Mouse (Mus musculus): Measurements from ENCODE around the gene Ankrd13d. TPM values are rescaled to one million over a fixed set of nuclear protein-coding genes. Genes with fewer than 3 reads are reported as not detected.
A peak's percentile ranks its signal among the peaks of the same experiment; 100 is the strongest.

Ankrd13d gene
- polyA plus RNA-seq, 1 experiment from 2014 or later, result 7.5 TPM

DNA sequence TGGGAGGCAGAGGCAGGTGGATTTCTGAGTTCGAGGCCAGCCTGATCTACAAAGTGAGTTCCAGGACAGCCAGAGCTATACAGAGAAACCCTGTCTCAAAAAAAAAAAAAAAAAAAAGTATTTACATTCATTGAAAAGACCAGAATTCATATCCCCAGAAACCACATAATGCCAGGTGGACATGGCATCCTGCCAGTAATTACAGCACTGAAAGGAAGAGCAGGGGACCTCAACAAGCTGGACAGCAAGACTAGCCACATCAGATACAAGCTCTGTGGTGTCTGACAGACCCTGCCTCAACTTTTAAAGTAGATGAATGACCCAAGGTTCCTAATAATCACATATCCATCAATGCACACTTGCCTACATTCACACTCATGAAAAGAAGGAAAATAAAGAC is 38.7 kb upstream of the Ankrd13d start:
- WGBS, result 100% methylated on average over 1 of the region's 1 CpGs
- Histone ChIP-seq H3K4me1 (ENCODE audit: control insufficient read depth, insufficient read depth, low read length) (no peaks in the 10 kb centered on the region), H3K27me3 (ENCODE audit: control insufficient read depth, insufficient read depth, low read length) (no peaks in the 10 kb centered on the region), H3K4me2 (ENCODE audit: low read depth, severe bottlenecking) (no peak overlapping the region), H3K27ac (replicated peaks; ENCODE audit: low read depth, low read length) (no peak overlapping the region), H3K9me3 (ENCODE audit: control insufficient read depth, low read length) (no peaks in the 10 kb centered on the region), H3K4me3 (ENCODE audit: low read depth, low read length) (no peak overlapping the region), H3K9ac (ENCODE audit: low read length) (no peak overlapping the region), H3K36me3 (ENCODE audit: control insufficient read depth, insufficient read depth, low read length) (peaks cover 44% of the 10 kb centered on the region)
- ATAC-seq (ENCODE audit: insufficient number of reproducible peaks, low FRiP score, low TSS enrichment, low read depth) (no peak), DNase-seq (ENCODE audit: low spot score) (no peak)

- H3K27me3 ChIP-seq (ENCODE audit: control insufficient read depth, insufficient read depth, low read length), result no peaks in the 10 kb centered on the region
- no peak overlapping the region for H3K4me2 ChIP-seq (ENCODE audit: low read depth, severe bottlenecking)
- no peak for ATAC-seq (ENCODE audit: insufficient number of reproducible peaks, low FRiP score, low TSS enrichment, low read depth)
- no peaks in the 10 kb centered on the region for H3K9me3 ChIP-seq (ENCODE audit: control insufficient read depth, low read length)
- peaks cover 39% of the 10 kb centered on the region for H3K36me3 ChIP-seq (ENCODE audit: control insufficient read depth, insufficient read depth, low read length)
- no peak for DNase-seq (ENCODE audit: low spot score)
- no peak overlapping the region for H3K4me3 ChIP-seq (ENCODE audit: low read depth, low read length)
- no peak overlapping the region for H3K27ac ChIP-seq (replicated peaks; ENCODE audit: low read depth, low read length)
- WGBS, result 90% methylated on average over 4 of the region's 4 CpGs
- no peak overlapping the region for H3K9ac ChIP-seq (ENCODE audit: low read length)
- no peaks in the 10 kb centered on the region for H3K4me1 ChIP-seq (ENCODE audit: control insufficient read depth, insufficient read depth, low read length)
Observed at GRCm38 (mm10) chr19:4319272-4319671, 36.3 kb upstream of the Ankrd13d start.

- Histone ChIP-seq H3K9me3 (ENCODE audit: control insufficient read depth, low read length) (no peaks in the 10 kb centered on the region), H3K4me1 (ENCODE audit: control insufficient read depth, insufficient read depth, low read length) (no peaks in the 10 kb centered on the region), H3K27me3 (ENCODE audit: control insufficient read depth, insufficient read depth, low read length) (no peaks in the 10 kb centered on the region), H3K4me3 (ENCODE audit: low read depth, low read length) (no peak overlapping the region), H3K9ac (ENCODE audit: low read length) (no peak overlapping the region), H3K4me2 (ENCODE audit: low read depth, severe bottlenecking) (no peak overlapping the region), H3K27ac (replicated peaks; ENCODE audit: low read depth, low read length) (no peak overlapping the region), H3K36me3 (ENCODE audit: control insufficient read depth, insufficient read depth, low read length) (peaks cover 31% of the 10 kb centered on the region)
- 83% methylated on average over 3 of the region's 3 CpGs for WGBS
- DNase-seq (ENCODE audit: low spot score) (no peak), ATAC-seq (ENCODE audit: insufficient number of reproducible peaks, low FRiP score, low TSS enrichment, low read depth) (no peak)
Observed at GRCm38 (mm10) chr19:4317181-4317580, 34.2 kb upstream of the Ankrd13d start.

DNA sequence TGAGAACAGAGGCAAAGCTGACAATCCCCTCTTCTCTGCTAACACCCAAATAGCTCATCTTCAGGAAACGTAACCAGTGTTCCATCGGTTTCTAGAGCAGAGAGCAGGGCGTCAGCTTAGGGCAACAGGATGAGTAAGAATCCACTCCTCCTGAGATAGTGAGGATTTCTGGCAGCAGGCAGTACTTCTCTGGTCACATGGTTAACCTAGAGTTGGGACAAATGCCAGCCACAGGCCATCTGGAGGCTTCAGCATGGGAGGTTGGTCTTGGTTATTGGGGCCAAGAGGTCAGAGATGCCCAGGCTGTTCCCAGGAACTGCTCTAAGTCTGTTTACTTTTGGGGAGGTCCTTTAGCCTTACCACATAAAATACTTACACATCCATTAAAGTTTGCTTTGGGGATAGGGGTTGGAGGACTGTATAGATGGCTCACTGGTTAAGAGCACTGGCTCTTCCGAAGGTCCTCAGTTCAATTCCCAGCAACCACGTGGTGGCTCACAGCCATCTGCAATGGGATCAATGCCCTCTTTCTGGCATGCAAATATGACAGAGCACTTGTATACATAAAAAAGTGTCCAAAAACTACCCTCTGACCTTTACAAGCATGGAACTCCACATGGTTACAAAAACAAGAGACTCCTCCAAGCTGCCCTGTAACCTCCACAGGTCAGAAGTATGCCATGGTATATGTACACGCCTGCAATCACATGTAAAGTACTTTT is 32.4 kb upstream of the Ankrd13d start:
- H3K27me3 ChIP-seq (ENCODE audit: control insufficient read depth, insufficient read depth, low read length), result no peaks in the 10 kb centered on the region
- DNase-seq (ENCODE audit: low spot score), result no peak
- H3K36me3 ChIP-seq (ENCODE audit: control insufficient read depth, insufficient read depth, low read length), result peaks cover 18% of the 10 kb centered on the region
- no peak overlapping the region for H3K9ac ChIP-seq (ENCODE audit: low read length)
- H3K4me2 ChIP-seq (ENCODE audit: low read depth, severe bottlenecking), result no peak overlapping the region
- no peaks in the 10 kb centered on the region for H3K4me1 ChIP-seq (ENCODE audit: control insufficient read depth, insufficient read depth, low read length)
- WGBS, result 75% methylated on average over 6 of the region's 6 CpGs
- no peak overlapping the region for H3K4me3 ChIP-seq (ENCODE audit: low read depth, low read length)
- no peak for ATAC-seq (ENCODE audit: insufficient number of reproducible peaks, low FRiP score, low TSS enrichment, low read depth)
- H3K9me3 ChIP-seq (ENCODE audit: control insufficient read depth, low read length), result no peaks in the 10 kb centered on the region
- H3K27ac ChIP-seq (replicated peaks; ENCODE audit: low read depth, low read length), result no peak overlapping the region

GRCm38 (mm10) chr19:4309776-4310185 is 26.8 kb upstream of the Ankrd13d start:
- ATAC-seq (ENCODE audit: insufficient number of reproducible peaks, low FRiP score, low TSS enrichment, low read depth) (no peak; the same call in 1 of the 2 replicates), DNase-seq (ENCODE audit: low spot score) (peak; percentile 62)
- peaks cover 5% of the 10 kb centered on the region for H3K4me1 ChIP-seq (ENCODE audit: control insufficient read depth, insufficient read depth, low read length)
- no peaks in the 10 kb centered on the region for H3K36me3 ChIP-seq (ENCODE audit: control insufficient read depth, insufficient read depth, low read length)
- H3K27me3 ChIP-seq (ENCODE audit: control insufficient read depth, insufficient read depth, low read length), result no peaks in the 10 kb centered on the region
- no peak overlapping the region for H3K9ac ChIP-seq (ENCODE audit: low read length)
- no peak overlapping the region for H3K27ac ChIP-seq (replicated peaks; ENCODE audit: low read depth, low read length)
- H3K4me3 ChIP-seq (ENCODE audit: low read depth, low read length), result no peak overlapping the region
- H3K4me2 ChIP-seq (ENCODE audit: low read depth, severe bottlenecking), result no peak overlapping the region
- no peaks in the 10 kb centered on the region for H3K9me3 ChIP-seq (ENCODE audit: control insufficient read depth, low read length)

DNA sequence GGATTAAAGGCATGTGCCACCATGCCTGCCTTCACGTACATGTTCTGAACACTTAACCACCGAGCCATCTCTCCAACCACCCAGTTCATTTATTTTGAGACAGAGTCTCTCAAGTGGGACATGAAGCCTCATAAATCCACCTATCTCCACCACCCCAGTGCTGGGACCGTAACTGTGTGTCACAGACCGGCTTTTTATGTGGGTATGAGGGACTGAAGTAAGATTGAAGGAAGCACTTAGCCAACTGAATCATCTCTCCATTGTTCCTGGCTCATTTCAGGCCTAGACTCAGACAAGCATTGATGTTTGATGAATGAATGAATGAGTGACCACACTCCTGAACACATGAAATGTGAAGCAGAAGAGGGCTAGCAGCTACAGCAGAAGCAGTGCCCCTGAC is 26.4 kb upstream of the Ankrd13d start:
- H3K27ac ChIP-seq (replicated peaks; ENCODE audit: low read depth, low read length), result no peak overlapping the region
- ATAC-seq (ENCODE audit: insufficient number of reproducible peaks, low FRiP score, low TSS enrichment, low read depth), result no peak
- H3K4me3 ChIP-seq (ENCODE audit: low read depth, low read length), result no peak overlapping the region
- 94% methylated on average over 4 of the region's 4 CpGs for WGBS
- no peak for DNase-seq (ENCODE audit: low spot score)
- no peak overlapping the region for H3K9ac ChIP-seq (ENCODE audit: low read length)
- H3K9me3 ChIP-seq (ENCODE audit: control insufficient read depth, low read length), result no peaks in the 10 kb centered on the region
- no peaks in the 10 kb centered on the region for H3K27me3 ChIP-seq (ENCODE audit: control insufficient read depth, insufficient read depth, low read length)
- no peak overlapping the region for H3K4me2 ChIP-seq (ENCODE audit: low read depth, severe bottlenecking)
- peaks cover 10% of the 10 kb centered on the region for H3K4me1 ChIP-seq (ENCODE audit: control insufficient read depth, insufficient read depth, low read length)
- H3K36me3 ChIP-seq (ENCODE audit: control insufficient read depth, insufficient read depth, low read length), result no peaks in the 10 kb centered on the region

DNA sequence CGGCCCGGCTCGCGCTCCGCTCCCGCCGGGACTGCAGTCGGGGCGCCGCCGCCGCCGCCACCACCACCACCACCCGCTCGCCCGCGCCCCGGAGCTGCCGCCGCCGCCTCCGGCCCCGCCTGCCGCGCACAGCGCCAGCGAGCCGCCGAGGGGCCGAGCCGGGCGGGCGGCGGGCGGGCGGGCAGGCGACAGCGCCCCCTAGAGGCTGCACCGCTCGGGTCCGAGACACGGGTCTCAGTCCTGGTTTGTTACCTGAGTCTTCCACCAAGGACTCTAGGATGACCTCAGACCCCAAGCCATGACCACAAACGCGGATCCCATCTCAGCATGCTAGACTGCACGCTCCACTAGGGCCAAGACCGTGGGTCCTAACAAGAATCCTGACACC is 23.2 kb upstream of the Ankrd13d start, which contains the start of gene Grk2:
Grk2 (minus strand) TSS at position 33 of the 388 bp plus-strand sequence.
- peak; percentile 87 for DNase-seq (ENCODE audit: low spot score)
- no peaks in the 10 kb centered on the region for H3K27me3 ChIP-seq (ENCODE audit: control insufficient read depth, insufficient read depth, low read length)

GRCm38 (mm10) chr19:4305491-4306189 is 22.7 kb upstream of the Ankrd13d start:
- Histone ChIP-seq H3K27ac (replicated peaks; ENCODE audit: low read depth, low read length) (peak overlapping the region; percentile 81), H3K4me2 (ENCODE audit: low read depth, severe bottlenecking) (peak overlapping the region; percentile 71), H3K9ac (ENCODE audit: low read length) (peak overlapping the region; percentile 98), H3K4me3 (ENCODE audit: low read depth, low read length) (peak overlapping the region; percentile 68), H3K9me3 (ENCODE audit: control insufficient read depth, low read length) (no peaks in the 10 kb centered on the region), H3K27me3 (ENCODE audit: control insufficient read depth, insufficient read depth, low read length) (no peaks in the 10 kb centered on the region), H3K4me1 (ENCODE audit: control insufficient read depth, insufficient read depth, low read length) (peaks cover 39% of the 10 kb centered on the region), H3K36me3 (ENCODE audit: control insufficient read depth, insufficient read depth, low read length) (no peaks in the 10 kb centered on the region)
- under 1% methylated on average over 42 of the region's 68 CpGs for WGBS
- DNase-seq (ENCODE audit: low spot score) (peak; percentile 70), ATAC-seq (ENCODE audit: insufficient number of reproducible peaks, low FRiP score, low TSS enrichment, low read depth) (peak; percentile 19)

More for the DNA sequence above, 23.2 kb upstream of the Ankrd13d start, which contains the start of gene Grk2:
- ATAC-seq (ENCODE audit: insufficient number of reproducible peaks, low FRiP score, low TSS enrichment, low read depth), result peak; percentile 72
- peaks cover 36% of the 10 kb centered on the region for H3K4me1 ChIP-seq (ENCODE audit: control insufficient read depth, insufficient read depth, low read length)
- peak within 1 kb of the TSS; percentile 81 for H3K27ac ChIP-seq (replicated peaks; ENCODE audit: low read depth, low read length)
- peak within 1 kb of the TSS; percentile 71 for H3K4me2 ChIP-seq (ENCODE audit: low read depth, severe bottlenecking)
- H3K9me3 ChIP-seq (ENCODE audit: control insufficient read depth, low read length), result no peaks in the 10 kb centered on the region
- peak within 1 kb of the TSS; percentile 98 for H3K9ac ChIP-seq (ENCODE audit: low read length)
- peak within 1 kb of the TSS; percentile 68 for H3K4me3 ChIP-seq (ENCODE audit: low read depth, low read length)
- no peaks in the 10 kb centered on the region for H3K36me3 ChIP-seq (ENCODE audit: control insufficient read depth, insufficient read depth, low read length)
- 0% methylated on average over 23 of the region's 46 CpGs for WGBS
